Mouse (Mus musculus): ENCODE results near the gene Rab1b. TPM values are rescaled to one million over a fixed set of nuclear protein-coding genes. Genes with fewer than 3 reads are reported as not detected.
A peak's percentile ranks its signal among the peaks of the same experiment; 100 is the strongest.
"Not testable (repeated sequence)": the region's sequence is repeated elsewhere in the genome, so short reads cannot be mapped to it uniquely, and the experiment has no call there.

The Rab1b gene
- total RNA-seq, 2 experiments from 2014 or later: 167 to 168 TPM

GRCm38 (mm10) chr19:5106074-5106473, 798 bp downstream of the Rab1b start:
- intact Hi-C loops (cut with DNase I): no loop called here
- DNase-seq (ENCODE audit: extremely low spot score in 1 of 2, low spot score in 2 of 2): peak in 1 of 2 experiments; percentile 30

GRCm38 (mm10) chr19:5098363-5099143, 8.3 kb downstream of the Rab1b start, which contains the start of gene Cnih2:
TSS of gene Cnih2 (minus strand) at chr19:5098521.
- intact Hi-C loops (cut with DNase I): no loop called here
- DNase-seq (ENCODE audit: extremely low spot score in 1 of 2, low spot score in 2 of 2): peak in 1 of 2 experiments; percentile 86

- peak in 1 of 2 experiments; percentile 39 for DNase-seq (ENCODE audit: extremely low spot score in 1 of 2, low spot score in 2 of 2)
- intact Hi-C loops (cut with DNase I): no loop called here
Observed at GRCm38 (mm10) chr19:5097521-5098362, 9.1 kb downstream of the Rab1b start.

GRCm38 (mm10) chr19:5095887-5096474, 10.9 kb downstream of the Rab1b start:
- DNase-seq (ENCODE audit: extremely low spot score in 1 of 2, low spot score in 2 of 2): peak in 1 of 2 experiments; percentile 64
- intact Hi-C loops (cut with DNase I): loop anchor here (2.0 kb wide), 1 partner anchor 55 kb away; no protein-coding TSS in a partner anchor

GRCm38 (mm10) chr19:5094746-5095417, 12.0 kb downstream of the Rab1b start:
- intact Hi-C loops (cut with DNase I): loop anchor here (2.0 to 5.0 kb wide), 2 partner anchors 47 to 56 kb away; no protein-coding TSS in a partner anchor
- DNase-seq (ENCODE audit: extremely low spot score in 1 of 2, low spot score in 2 of 2): peak in 1 of 2 experiments; percentile 35

- intact Hi-C loops (cut with DNase I): loop anchor here (2.0 to 5.0 kb wide), 2 partner anchors 48 to 57 kb away; no protein-coding TSS in a partner anchor
Observed at GRCm38 (mm10) chr19:5094243-5094632, 12.6 kb downstream of the Rab1b start.

GRCm38 (mm10) chr19:5093481-5094242, 13.2 kb downstream of the Rab1b start:
- intact Hi-C loops (cut with DNase I): loop anchor here (2.0 to 5.0 kb wide), 2 partner anchors 49 to 57 kb away; no protein-coding TSS in a partner anchor
- DNase-seq (ENCODE audit: extremely low spot score in 1 of 2, low spot score in 2 of 2): peak in 1 of 2 experiments; percentile 44

More at GRCm38 (mm10) chr19:5094243-5094632, 12.6 kb downstream of the Rab1b start:
- peak; percentile 96 to 97 for DNase-seq (ENCODE audit: extremely low spot score in 1 of 2, low spot score in 2 of 2)

GRCm38 (mm10) chr19:5092083-5092482, 14.8 kb downstream of the Rab1b start:
- intact Hi-C loops (cut with DNase I): loop anchor here (5.0 kb wide), 1 partner anchor 50 kb away; no protein-coding TSS in a partner anchor
- DNase-seq (ENCODE audit: extremely low spot score in 1 of 2, low spot score in 2 of 2): peak in 1 of 2 experiments; percentile 49

GRCm38 (mm10) chr19:5089324-5089723, 17.5 kb downstream of the Rab1b start:
- DNase-seq (ENCODE audit: extremely low spot score in 1 of 2, low spot score in 2 of 2): peak in 1 of 2 experiments; percentile 29
- intact Hi-C loops (cut with DNase I): no loop called here

- intact Hi-C loops (cut with DNase I): no loop called here
- peak; percentile 94 to 98 for DNase-seq (ENCODE audit: extremely low spot score in 1 of 2, low spot score in 2 of 2)
Observed at GRCm38 (mm10) chr19:5087884-5088728, 18.8 kb downstream of the Rab1b start, which contains the start of gene Yif1a. TSS of gene Yif1a (plus strand) at chr19:5088538.

- intact Hi-C loops (cut with DNase I); DNase-seq (ENCODE audit: extremely low spot score in 1 of 2, low spot score in 2 of 2): not testable (repeated sequence)
Observed at GRCm38 (mm10) chr19:5086533-5086932, 20.3 kb downstream of the Rab1b start.

- intact Hi-C loops (cut with DNase I): no loop called here
- DNase-seq (ENCODE audit: extremely low spot score in 1 of 2, low spot score in 2 of 2): peak in 1 of 2 experiments; percentile 64
Observed at GRCm38 (mm10) chr19:5085145-5085863, 21.6 kb downstream of the Rab1b start, which contains the start of gene Tmem151a. TSS of gene Tmem151a (minus strand) at chr19:5085531.

- DNase-seq (ENCODE audit: extremely low spot score in 1 of 2, low spot score in 2 of 2): peak in 1 of 2 experiments; percentile 54
Observed at GRCm38 (mm10) chr19:5084834-5085144, 22.1 kb downstream of the Rab1b start.

GRCm38 (mm10) chr19:5083961-5084833, 22.7 kb downstream of the Rab1b start:
- intact Hi-C loops (cut with DNase I): no loop called here
- no peak for DNase-seq (ENCODE audit: extremely low spot score in 1 of 2, low spot score in 2 of 2)

More at GRCm38 (mm10) chr19:5084834-5085144, 22.1 kb downstream of the Rab1b start:
- intact Hi-C loops (cut with DNase I): no loop called here

GRCm38 (mm10) chr19:5082596-5082995, 24.3 kb downstream of the Rab1b start:
- intact Hi-C loops (cut with DNase I): no loop called here
- peak in 1 of 2 experiments; percentile 47 for DNase-seq (ENCODE audit: extremely low spot score in 1 of 2, low spot score in 2 of 2)
